Mouse (Mus musculus) heart, adult 11 months (tissue): ENCODE data around the gene Ccdc24.

Experiments
- DNase-seq: peaks from one replicate; pipeline ENCODE4 v3.0.0; 2022

Ccdc24 gene

DNA sequence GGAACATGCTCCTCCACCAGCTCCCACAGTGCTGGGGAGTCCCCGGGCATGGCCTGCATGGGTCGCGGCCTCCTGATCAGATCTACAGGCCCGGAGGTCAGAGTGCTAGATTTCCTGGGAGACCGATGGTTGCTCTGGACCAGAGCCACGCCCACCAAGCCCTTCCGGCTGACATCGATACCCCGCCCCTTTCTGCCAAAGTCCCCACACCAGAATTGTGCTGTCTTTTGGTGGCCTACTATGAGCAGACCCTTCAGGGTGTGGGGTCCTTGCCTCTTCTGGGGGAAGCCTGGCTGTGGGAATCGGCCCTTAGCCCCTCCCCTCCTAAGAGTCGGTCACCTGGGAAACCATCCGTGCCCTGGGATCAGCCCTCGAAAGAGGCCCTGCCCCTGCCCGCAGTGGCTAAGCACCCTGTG is at the start of gene Ccdc24:
Gene Ccdc24, minus strand, starts transcription at position 87 of the 416 bp plus-strand sequence.
- DNase-seq = no peak

DNA sequence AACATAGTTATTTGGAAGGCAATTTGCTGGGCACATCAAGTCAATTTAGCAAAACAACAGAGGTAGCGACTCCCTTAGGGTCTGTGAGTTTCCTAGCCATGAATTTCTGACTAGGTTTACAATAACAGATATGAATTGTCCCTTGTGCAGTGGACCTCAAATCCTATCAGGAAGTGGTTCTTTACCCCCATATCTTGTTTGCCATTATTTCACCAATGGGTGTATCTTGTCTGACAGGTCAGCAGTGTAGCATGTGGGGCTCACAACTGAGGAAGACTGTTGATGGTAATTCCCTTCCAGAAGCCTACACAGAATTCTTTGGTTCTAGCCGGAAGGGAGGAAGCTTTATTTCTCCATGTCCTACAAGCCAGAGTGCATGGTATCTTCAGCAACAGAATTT is 49.0 kb upstream of the Ccdc24 start:
- no peak for DNase-seq

DNA sequence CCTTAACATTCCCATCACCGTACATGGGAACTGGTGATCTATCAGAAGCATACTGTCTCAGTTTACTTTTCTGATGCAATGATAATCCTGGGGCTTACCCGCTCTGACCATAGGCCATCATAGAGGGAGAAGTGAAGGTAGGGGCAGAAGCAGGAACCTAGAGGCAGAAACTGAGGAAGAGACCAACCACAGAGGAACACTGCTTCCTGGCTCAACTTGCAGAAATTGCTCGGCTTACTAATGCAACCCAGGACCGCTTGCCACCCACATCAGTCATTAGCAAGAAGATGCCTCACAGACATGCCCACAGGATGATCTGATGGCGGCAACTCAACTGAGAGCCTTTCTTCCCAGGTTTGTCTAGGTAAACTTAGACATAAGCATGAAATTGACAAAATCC is 46.4 kb upstream of the Ccdc24 start:
- DNase-seq = no peak

DNA sequence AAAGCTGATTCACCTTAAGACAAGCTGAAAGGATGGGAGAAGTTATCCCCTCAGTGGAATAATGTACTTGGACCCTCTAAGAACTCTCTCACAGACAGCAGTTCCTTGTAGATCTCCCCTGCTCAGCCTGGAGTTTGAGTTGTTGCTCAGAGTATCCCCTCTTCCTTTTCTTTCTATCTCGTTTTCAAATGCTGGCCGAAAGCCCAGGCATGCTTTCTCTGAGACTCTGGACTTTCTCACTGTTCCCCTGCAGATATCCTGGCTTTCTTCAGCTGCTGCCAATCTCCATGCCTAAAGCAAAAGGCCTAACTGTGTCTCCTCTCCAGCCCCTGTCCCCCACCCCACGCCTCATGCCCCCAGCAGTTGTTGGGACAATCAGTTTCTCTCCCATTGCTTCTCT is 45.9 kb upstream of the Ccdc24 start:
- no peak for DNase-seq

DNA sequence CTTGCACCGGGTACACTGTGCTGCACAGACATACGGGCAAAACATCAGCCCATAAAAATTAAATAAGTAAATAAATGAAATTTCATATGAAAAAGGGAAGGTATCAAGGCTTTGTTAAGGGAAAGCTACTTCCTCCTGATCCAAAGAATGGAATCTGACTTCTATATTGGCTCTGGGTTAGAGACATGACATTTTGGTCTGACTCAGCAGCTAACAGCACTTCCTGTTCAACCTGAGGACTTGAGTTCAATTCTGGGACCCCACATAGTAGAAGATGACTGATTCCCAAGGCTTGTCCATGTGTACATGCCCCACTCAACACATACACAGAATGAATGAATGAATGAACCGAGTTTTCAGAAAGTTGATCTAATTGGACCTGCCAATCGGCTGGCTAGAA is 45.5 kb upstream of the Ccdc24 start:
- no peak for DNase-seq

DNA sequence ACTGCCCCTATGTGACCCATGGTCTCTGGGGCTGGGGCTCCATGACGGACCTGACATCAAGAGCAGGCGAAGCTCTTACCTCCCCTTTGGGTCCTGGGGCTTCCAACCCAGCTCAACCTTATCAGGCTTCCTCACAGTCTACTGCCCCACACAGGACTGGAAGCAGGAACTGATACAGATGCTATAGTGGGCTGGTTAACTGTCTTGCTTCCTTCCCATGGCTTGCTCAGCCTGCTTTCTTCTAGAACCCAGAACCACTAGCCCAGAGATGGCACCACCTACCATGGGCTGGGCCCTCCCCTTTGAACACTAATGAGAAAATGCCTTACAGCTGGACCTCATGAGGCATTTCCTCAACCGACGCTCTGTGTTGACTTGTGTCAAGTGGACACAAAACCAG is 45.0 kb upstream of the Ccdc24 start:
- no peak for DNase-seq

DNA sequence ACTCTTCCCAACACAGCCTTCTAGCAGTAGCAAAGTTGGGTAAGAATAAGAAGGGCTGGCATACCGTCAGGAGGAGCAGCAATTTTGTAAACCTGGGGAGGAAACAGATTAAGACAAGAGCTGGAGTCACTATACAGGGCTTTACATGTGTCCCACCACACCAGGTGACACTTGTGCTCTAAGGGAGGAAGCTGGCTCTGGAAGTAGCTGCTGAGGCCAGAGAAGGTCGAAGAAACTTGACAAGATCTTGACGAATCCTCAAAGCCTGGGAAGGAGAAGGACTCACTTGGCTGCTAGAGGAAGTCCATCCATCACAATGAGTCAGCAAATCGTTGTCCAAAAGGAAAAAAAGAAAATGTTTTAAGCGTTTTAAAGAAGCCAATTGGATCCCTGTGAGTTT is 44.0 kb upstream of the Ccdc24 start:
- DNase-seq = no peak

DNA sequence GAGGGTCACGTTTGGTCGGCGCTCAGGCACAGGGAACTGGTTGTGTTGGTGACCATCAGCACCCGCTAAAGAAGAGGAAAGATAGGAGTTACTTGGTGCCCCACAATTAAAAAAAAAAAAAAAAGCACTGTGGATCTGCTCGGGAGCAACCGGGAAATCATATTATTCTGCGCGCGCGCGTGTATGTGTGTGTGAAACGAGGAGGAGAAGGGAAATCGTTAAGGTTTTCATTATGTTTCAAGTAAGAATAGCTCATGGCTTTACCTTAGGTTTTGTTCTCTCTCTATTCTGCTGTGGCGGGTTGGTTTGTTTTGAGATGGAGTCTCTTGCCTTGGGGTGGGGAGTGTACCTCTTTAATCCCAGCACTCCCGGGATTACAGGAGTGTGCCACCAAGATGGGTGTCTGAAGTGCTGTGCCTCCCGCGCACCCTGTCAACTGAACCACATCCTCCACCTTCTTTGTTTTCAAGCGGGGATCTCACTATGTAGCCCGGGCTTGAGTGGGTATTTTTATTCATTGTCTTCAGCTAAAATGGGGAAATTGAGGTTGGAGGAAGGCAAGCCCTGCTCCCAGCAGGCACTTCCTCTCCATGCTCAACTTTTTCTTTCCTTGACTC is 43.2 kb upstream of the Ccdc24 start:
- no peak for DNase-seq

DNA sequence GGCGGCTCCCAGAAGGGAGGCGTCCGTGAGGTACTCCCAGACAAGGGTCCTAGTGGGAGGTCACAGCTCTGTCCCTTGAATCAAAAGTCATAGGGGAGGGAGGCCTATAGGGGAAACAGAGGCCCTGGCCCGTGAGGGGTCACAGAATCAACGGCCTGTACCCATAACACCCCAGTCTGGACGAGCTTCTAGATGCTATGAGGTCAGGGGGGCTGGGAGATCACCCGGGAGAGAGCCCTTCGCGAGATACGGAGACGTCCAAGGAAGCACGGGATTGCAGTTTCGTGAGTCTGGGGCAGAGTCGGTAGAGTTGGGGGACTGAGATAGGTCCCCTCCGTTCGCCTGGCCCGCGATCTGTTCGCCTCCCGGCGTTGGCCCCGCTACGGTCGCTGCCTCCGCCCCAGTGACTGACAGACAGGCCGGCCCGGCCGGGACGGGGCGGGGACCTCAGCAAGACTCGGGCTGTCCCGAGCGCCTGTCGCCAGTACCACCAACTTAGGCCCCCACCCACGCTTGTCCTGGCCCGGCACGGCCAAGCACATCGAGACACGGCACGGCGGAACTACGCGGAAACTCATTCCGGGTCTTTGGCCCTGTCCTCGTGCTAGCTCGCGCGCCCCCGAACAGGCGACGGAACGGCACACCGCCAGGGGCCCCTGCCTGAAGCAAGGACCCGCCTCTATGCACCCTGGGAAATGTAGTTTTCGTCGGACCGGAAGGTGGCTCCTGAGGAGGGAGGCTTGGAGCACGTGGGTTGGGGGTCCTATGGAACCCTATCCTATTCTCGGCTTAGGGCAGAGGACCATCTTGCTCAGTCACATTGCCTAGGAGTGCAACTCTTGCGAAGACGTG is 42.5 kb upstream of the Ccdc24 start, which contains the start of gene Ipo13:
Gene Ipo13, minus strand, starts transcription at position 409 of the 852 bp plus-strand sequence.
- peak; percentile 99 for DNase-seq

DNA sequence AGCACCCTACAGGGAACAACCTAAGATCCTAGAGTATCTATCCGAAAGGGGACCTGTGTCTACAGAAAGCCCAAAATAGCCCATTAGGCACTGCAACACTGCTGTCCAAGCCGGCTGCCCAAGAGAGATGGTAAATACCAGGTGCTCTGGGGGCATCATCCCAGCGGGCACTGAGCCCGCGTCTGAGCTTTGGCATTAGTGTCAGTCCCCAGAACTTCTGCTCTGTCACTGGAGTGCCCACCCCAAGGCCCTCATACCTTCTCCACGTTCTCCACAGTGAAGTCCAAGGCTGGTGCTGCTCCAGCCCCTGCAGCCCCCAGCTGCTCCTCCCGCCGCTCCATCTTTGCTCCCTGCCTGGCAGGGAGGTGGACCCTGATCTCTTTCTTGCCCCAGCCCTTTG is 41.7 kb upstream of the Ccdc24 start:
- DNase-seq = peak; percentile 95

DNA sequence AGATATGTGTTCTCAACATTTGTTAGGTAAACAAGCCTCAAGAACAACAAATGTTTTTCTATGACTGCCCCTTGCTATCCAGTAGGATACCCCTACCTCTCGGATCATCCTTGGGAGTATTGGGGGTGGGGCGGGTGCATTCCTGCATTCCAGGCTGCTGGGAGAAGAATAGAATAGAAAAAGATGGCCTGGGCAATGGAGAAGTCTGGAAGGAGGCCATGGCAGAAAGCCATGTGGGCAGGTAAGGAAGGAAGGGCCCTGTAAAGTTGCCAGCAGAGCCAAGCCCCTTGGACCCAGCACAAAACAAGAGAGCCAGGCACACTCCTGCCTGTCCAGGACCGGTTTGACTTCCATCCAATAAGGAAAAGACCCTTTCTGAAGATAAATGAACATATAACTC is 41.1 kb upstream of the Ccdc24 start:
- peak; percentile 93 for DNase-seq

DNA sequence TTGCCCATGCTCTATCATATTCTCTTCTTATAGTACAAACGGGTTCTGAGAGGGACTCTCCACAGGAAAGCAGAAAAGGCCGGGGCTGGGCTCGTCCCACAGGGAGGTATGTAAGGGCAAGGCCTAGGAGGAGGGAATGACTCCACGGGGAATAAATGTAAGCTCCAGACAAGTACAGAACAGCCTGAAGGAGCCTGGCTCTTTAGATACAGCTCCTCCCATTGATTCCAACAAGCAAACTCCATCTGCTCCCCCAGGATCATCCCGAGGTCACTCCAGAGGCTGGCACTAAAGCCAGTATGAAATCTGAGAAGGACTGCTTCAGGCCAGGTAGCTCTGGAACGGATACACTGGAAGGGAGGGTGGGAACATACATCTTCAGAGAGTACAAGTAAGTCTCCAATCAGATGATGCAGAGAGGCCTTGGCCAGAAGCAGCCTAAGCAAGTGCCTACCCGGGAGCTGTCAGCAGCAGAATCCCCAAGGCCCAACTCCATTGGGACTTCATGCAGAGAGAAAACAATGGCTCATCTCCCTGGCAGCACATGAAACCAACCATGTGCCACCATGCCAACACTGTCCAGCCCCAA is 40.4 kb upstream of the Ccdc24 start:
- no peak for DNase-seq

DNA sequence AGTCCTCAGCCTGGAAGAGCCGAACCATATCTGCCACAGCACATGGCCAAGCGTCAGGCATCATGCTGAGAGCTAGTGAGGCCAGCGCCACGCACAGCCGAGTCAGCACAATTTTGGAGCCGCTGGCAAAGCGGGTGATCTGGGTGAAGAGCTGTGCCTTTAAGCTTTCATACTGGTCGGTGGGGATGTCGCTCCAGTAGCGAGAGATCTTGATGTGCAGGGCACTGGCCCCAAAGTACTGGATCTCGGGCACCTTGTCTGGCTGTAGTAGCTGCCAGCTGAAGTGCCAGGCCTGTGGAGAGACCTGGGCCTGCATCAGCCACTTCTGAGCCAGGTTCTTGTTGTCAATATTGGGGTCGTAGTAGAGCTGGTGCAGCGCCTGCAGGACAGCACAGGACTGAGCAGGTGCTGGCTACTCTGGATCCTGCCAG is 39.8 kb upstream of the Ccdc24 start:
- peak; percentile 92 for DNase-seq

DNA sequence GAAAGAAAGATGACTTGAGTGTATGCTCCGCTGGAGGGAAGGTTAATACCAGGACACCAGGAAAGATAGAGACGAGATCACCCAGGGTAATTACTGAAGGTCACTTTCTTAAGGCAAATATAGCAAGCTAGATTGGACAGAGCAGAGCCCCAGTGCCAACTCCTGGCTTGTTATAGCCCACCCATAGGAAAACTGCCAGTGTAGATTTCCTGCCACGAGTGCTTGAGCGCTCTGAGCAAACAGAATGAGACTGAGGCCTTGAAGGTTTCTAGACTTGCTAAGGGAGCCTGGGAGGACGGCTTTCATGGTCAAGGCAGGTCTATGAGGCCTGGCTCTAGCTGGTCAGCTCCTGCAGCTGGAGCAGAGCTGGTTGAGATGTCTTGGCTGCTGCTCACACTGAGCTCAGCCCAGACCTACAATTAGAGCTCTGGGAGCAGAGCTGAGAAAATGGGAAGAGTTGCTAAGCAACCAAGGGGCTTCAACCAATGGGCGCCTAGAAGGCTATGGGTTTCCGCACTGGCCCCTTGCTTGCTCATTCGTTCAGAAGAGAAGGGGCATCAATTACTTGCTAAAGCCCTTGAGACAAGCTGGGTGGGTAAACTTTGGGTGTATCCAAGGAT is 36.6 kb upstream of the Ccdc24 start:
- DNase-seq = no peak

DNA sequence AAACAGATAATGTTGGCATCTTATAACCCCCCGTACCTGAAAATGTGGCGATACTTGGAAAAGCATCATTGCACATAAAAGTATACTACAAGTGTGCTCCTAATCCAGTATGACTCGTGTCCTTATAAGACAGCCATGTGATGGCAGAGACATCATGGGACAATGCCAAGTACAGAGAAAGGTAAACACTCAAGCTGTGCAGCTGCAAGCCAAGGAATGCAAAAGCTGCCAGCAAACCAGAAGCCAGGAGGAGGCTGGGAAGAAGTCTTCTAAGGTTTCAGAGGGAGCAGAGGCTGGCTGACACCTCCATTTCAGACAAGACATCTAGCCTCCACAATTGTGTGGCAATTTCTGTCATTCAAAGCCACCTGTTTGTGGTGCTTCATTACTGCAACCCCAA is 33.8 kb upstream of the Ccdc24 start:
- DNase-seq = peak; percentile 92

DNA sequence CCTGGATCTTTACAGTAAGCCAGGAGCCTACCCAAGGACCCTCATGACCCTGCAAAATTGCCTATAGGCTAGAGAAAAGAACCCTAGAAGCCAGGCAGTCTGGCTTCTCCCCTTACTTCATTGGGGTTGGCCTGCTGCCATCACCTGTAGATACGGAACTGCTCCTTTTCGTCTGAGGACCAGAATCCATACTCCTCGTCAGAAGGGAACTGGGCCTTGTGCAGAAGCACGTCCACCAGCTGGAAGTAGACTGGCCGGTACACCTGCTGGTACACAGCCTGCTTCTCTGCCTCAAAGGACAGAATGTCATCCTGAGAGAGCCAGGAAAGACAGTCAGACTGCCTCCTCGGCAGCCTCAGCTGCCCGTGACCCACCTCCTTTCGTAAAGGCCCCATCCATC is 32.4 kb upstream of the Ccdc24 start:
- DNase-seq = no peak

DNA sequence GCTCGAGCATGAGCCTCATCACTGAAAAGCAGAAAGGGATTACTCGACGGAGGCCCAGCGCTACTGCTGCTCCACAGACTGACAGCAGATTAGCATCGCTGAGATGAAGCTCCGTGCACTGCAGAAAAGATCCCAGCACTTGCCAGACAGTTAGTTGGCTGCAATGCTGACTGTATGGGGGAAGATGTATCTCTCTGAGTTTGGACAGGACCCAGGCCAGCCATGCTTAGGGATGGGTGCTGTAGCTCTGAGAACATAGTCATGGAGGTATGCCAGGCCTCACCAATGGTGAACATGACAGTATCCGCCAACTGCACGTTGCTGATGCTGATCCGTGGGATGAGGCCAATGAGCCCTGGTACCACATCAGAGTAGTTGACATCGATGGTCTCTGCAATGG is 31.7 kb upstream of the Ccdc24 start:
- no peak for DNase-seq

DNA sequence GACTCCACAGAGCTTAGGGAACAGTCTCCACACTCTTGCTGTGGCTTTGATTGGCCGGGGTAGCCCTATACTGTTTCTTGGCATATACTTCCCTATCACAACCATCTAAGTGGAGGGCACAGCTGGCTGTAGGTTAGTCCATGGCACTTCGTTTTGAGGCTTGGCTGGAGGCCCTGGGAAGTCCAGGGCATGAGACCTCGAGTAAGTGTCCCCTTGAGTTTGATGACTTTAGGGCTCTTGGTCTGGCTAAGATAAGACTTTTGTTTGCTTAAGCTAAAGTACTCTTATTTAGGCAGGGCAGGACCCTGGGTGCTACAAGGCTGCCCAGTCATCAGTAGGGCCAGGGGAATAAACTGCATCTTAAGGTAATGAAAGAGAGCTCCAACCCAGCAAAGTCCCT is 25.8 kb upstream of the Ccdc24 start:
- no peak for DNase-seq

DNA sequence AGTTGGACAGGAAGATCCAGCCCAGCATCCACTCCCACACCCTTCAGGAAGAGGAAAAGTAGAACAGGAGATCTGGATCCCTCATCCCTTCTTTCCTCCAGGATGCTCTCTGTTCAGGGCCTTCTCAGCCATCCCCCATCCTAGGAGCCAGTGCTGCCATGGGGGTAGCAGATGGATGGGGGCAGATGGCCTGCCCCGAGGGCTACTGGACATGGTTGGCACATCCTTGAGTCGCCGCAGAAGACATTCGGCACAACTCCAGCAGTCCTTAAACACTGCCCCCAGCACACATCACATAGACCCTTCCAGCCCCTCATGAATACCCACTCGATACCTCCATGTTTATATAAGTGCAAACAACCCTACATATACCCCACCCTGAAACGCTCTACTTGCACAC is 23.7 kb upstream of the Ccdc24 start:
- no peak for DNase-seq

DNA sequence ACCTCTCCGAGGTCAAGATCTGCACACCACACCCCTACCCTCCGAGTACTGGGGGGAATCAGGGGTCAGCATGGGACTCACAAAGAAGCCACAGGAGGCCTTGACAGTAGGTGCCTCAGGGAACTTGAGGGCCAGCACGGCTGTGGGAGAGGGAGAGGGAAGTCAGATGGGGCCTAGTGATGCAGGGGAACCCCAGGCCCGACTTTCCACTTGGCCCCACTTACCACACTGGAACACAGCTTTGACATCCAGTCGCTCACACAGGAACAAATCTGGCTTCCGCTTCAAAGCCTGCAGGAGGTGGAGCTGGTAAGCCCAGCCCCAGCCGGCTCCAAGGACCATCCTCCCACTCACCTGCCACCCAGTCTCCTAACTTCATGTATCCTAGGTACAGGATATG is 23.0 kb upstream of the Ccdc24 start:
- DNase-seq = peak; percentile 88

DNA sequence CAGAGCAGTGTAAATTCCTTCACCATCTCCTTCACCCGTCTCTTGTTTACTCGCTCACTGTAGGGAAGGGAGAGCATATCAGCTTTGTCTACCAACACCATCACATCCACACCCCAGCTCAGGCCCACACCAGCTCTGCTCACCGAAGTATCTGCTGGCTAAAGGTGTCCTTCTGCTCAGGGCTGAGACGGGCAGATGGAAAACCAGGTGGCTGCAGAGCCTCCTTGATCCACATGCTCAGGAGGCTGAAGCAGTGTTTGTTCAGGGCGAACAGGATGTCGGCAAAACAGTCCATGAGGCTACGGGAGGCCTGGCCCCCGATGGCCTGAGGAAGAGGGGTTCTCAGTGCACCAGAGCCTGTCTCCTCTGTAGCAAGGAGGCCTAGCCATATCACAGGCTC is 22.2 kb upstream of the Ccdc24 start:
- no peak for DNase-seq

DNA sequence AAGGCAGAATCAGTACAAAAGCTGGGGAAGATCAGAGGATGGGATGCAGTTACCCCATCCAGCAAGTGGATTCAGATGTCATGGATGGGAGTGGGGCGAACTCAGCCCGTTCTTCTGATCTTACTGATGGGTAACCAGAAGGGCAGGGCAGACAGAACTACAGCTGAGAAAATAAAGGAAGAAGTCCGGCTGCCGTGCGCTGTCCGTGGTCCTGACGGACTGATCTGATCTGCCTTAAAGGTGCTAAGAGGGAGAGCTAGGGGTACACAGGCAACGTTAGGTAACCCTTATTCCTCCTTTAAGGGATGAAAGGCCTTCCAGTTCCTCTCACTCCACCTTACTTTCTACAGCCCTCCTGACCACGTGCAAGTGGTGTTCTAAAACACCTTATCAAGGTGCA is 21.0 kb upstream of the Ccdc24 start:
- DNase-seq = no peak

DNA sequence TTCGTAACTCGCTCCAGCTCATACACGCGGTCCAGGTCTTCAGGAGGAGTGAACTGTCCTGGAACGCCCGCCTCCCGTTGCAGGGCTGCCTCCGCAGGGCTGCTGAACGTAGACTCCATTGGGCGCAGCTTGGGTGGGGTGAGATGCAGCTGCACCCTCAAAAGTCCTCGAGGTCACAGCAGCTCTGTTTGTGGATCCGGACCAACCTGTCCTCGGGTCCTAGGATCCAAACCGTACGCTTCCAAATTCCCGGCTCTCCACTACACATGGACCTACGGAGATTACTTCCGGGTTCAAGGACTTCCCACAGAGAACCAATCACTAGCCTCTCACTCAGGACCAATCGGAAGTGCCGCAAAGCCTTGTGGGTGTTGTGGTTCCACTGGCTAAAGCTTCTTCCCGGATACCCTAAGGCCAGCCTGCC is 19.4 kb upstream of the Ccdc24 start, which contains the start of gene Dph2:
Gene Dph2, minus strand, starts transcription at position 295 of the 424 bp plus-strand sequence.
- DNase-seq = peak; percentile 99

DNA sequence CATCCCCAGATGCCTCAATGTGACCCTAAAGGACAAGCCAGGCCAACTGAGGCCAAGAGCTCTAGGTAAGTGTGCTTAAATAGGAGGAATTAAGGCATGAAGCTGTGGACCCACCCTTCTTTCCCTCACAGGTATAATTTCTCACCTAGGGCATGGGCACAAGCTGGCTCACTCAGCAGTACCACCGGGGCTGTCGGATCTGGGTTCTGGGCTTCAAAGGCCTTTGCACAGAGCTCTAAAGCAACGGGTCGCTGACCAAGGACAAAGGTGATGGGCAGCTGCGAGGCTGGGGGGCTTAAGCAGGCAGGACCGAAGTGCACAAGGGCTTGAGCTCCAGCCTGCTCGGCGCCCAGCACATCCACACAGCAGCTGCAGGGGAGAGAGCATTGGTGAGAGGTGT is 18.4 kb upstream of the Ccdc24 start:
- DNase-seq = peak; percentile 88
